Mouse (Mus musculus) stomach, embryonic 14.5 days (tissue): ENCODE results near the gene Dnajc8. TPM values are rescaled to one million over a fixed set of nuclear protein-coding genes. Genes with fewer than 3 reads are reported as not detected.

Experiments
- ATAC-seq: fragments of 200-750 bp; cut with Nextera tagmentation; 2 replicates; pipeline ENCODE4 v1.8.0; 2017; ENCODE audit warnings: low read depth, moderate TSS enrichment; ENCODE audit not compliant: insufficient number of reproducible peaks, insufficient read depth, low FRiP score
- H3K27ac ChIP-seq: fragments of 300-500 bp; sonication (generic); 2 replicates; pipeline ENCODE4 v1.5.1; 2014; ENCODE audit warnings: mild to moderate bottlenecking, low read length, moderate library complexity, mixed read lengths
- H3K27me3 ChIP-seq: fragments of 300-500 bp; sonication (generic); 2 replicates; pipeline ENCODE4 v1.6.1; 2014; ENCODE audit warnings: low read length, control low read depth, mixed read lengths; ENCODE audit not compliant: control insufficient read depth, insufficient read depth
- H3K36me3 ChIP-seq: fragments of 300-500 bp; sonication (generic); 2 replicates; pipeline ENCODE4 v1.6.1; 2014; ENCODE audit warnings: mild to moderate bottlenecking, control low read depth, low read length, moderate library complexity, mixed read lengths; ENCODE audit not compliant: control insufficient read depth, insufficient read depth
- H3K4me1 ChIP-seq: fragments of 300-500 bp; sonication (generic); 2 replicates; pipeline ENCODE4 v1.6.1; 2014; ENCODE audit warnings: low read length, control low read depth, mixed read lengths; ENCODE audit not compliant: control insufficient read depth, insufficient read depth
- H3K4me2 ChIP-seq: fragments of 300-500 bp; sonication (generic); replicated peaks from 2 replicates; pipeline ENCODE4 v1.6.1; 2014; ENCODE audit warnings: low read depth, low read length, control low read depth
- H3K4me3 ChIP-seq: fragments of 300-500 bp; sonication (generic); 2 replicates; pipeline ENCODE4 v1.5.1; 2014; ENCODE audit warnings: low read depth, low read length, control low read depth
- H3K9ac ChIP-seq: fragments of 300-500 bp; sonication (generic); replicated peaks from 2 replicates; pipeline ENCODE4 v1.6.1; 2014; ENCODE audit warnings: low read depth, mild to moderate bottlenecking, control low read depth, low read length, moderate library complexity, mixed read lengths
- H3K9me3 ChIP-seq: fragments of 300-500 bp; sonication (generic); 2 replicates; pipeline ENCODE4 v1.6.1; 2016; ENCODE audit warnings: low read depth, low read length, control low read depth; ENCODE audit not compliant: control insufficient read depth
- WGBS: fragments of 180-500 bp; shearing (Covaris S2); extraction: QIAGEN DNeasy Blood & Tissue Kit; methylation state at CpG from one replicate; pipeline ENCODE4 v1.1.7; 2014; 5-methylcytosine and 5-hydroxymethylcytosine counted together
- polyA plus RNA-seq: library from polyadenylated mRNA; unstranded; fragments of >200 nt; fragmentation: Nextera tagmentation; extraction: Ambion mirVana; gene quantifications from 2 replicates; pipeline ENCODE4 v1.2.1, GENCODE M21; 2014

Dnajc8 gene
- polyA plus RNA-seq, 1 experiment from 2014 or later = 163 TPM

- no peak for ATAC-seq
- no peak overlapping the region for H3K9ac ChIP-seq
- 54% methylated on average over 9 of the region's 9 CpGs for WGBS
- no peaks in the 10 kb centered on the region for H3K9me3 ChIP-seq
- H3K27me3 ChIP-seq = no peaks in the 10 kb centered on the region
- H3K36me3 ChIP-seq = no peaks in the 10 kb centered on the region
- no peak overlapping the region for H3K27ac ChIP-seq
- 0 out of 2 replicates have a peak, but pooled peaks cover 6% of the 10 kb centered on the region for H3K4me1 ChIP-seq
- H3K4me2 ChIP-seq = no peak overlapping the region
- no peak overlapping the region for H3K4me3 ChIP-seq
Measured at GRCm38 (mm10) chr4:132567361-132567779, 32.0 kb downstream of the Dnajc8 start.

DNA sequence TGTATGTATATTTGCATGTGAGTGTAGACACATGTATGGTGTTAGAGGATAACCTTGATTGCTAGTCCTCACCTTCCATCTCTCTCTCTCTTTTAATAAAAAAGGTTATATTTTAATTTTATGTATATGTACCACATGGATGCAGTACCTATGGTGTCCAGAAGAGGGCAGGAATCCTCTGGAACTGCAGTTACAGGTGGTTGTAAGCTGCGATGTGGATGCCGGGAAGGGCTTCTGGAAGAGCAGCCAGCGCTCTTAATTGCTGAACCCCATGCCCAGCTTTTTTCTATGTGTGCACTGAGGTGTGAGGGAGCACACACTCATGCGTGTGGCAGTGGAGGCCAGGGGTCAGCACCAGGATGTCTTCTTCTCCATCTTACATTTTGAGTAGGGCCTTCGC is 33.8 kb downstream of the Dnajc8 start:
- WGBS = 90% methylated on average over 5 of the region's 5 CpGs
- no peaks in the 10 kb centered on the region for H3K36me3 ChIP-seq
- peaks cover 9% of the 10 kb centered on the region; the same call in 1 of the 2 replicates for H3K4me1 ChIP-seq
- no peak for ATAC-seq
- H3K27ac ChIP-seq = no peak overlapping the region
- no peaks in the 10 kb centered on the region for H3K27me3 ChIP-seq
- H3K9ac ChIP-seq = no peak overlapping the region
- no peak overlapping the region for H3K4me3 ChIP-seq
- no peak overlapping the region for H3K4me2 ChIP-seq
- no peaks in the 10 kb centered on the region for H3K9me3 ChIP-seq

GRCm38 (mm10) chr4:132571190-132571589 is 35.8 kb downstream of the Dnajc8 start:
- no peaks in the 10 kb centered on the region for H3K9me3 ChIP-seq
- no peak overlapping the region for H3K4me2 ChIP-seq
- ATAC-seq = no peak
- H3K27ac ChIP-seq = peak overlapping the region; percentile 58; the same call in 1 of the 2 replicates
- no peak overlapping the region for H3K4me3 ChIP-seq
- no peak overlapping the region for H3K9ac ChIP-seq
- 53% methylated on average over 9 of the region's 9 CpGs for WGBS
- H3K27me3 ChIP-seq = no peaks in the 10 kb centered on the region
- peaks cover 5% of the 10 kb centered on the region; the same call in 1 of the 2 replicates for H3K4me1 ChIP-seq
- no peaks in the 10 kb centered on the region for H3K36me3 ChIP-seq

DNA sequence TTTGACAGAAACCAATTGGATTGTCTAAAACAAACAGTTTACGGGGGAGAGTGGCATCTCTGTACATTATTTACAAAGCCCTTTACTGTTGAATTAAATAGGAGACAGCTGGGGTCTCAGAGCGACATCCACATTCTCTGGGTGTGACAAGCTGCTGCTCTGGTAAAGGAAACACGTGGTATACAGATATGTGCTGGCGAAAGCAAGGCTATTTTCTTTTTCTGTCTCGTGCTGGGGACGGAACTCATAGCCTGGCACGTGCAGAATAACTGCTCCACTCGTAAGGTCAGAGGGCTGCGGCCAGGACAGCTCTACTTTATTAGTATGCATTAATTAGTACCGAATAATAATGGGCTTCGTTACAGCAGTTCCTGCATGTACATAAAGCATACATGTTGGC is 38.0 kb downstream of the Dnajc8 start:
- peak overlapping the region; percentile 27; the same call in 1 of the 2 replicates for H3K27ac ChIP-seq
- no peak overlapping the region for H3K4me2 ChIP-seq

GRCm38 (mm10) chr4:132574809-132575347 is 39.5 kb downstream of the Dnajc8 start:
- no peak overlapping the region for H3K27ac ChIP-seq
- no peak for ATAC-seq
- 95% methylated on average over 1 of the region's 1 CpGs for WGBS

More for the DNA sequence above, 38.0 kb downstream of the Dnajc8 start:
- Histone ChIP-seq H3K9ac (no peak overlapping the region), H3K4me3 (no peak overlapping the region), H3K4me1 (peaks cover 5% of the 10 kb centered on the region; the same call in 1 of the 2 replicates), H3K36me3 (no peaks in the 10 kb centered on the region), H3K27me3 (no peaks in the 10 kb centered on the region), H3K9me3 (no peaks in the 10 kb centered on the region)
- WGBS = 47% methylated on average over 11 of the region's 11 CpGs
- ATAC-seq = no peak

GRCm38 (mm10) chr4:132583781-132584180 is 48.4 kb downstream of the Dnajc8 start:
- H3K27me3 ChIP-seq = no peaks in the 10 kb centered on the region
- H3K4me1 ChIP-seq = no peaks in the 10 kb centered on the region
- no peak overlapping the region for H3K4me3 ChIP-seq
- H3K9ac ChIP-seq = no peak overlapping the region
- H3K9me3 ChIP-seq = no peaks in the 10 kb centered on the region
- H3K27ac ChIP-seq = no peak overlapping the region
- WGBS = 58% methylated on average over 3 of the region's 3 CpGs
- H3K4me2 ChIP-seq = no peak overlapping the region
- ATAC-seq = no peak
- H3K36me3 ChIP-seq = no peaks in the 10 kb centered on the region

More at GRCm38 (mm10) chr4:132574809-132575347, 39.5 kb downstream of the Dnajc8 start:
- peaks cover 5% of the 10 kb centered on the region; the same call in 1 of the 2 replicates for H3K4me1 ChIP-seq
- H3K4me3 ChIP-seq = no peak overlapping the region
- H3K9me3 ChIP-seq = no peaks in the 10 kb centered on the region
- no peaks in the 10 kb centered on the region for H3K36me3 ChIP-seq
- H3K9ac ChIP-seq = no peak overlapping the region
- H3K4me2 ChIP-seq = no peak overlapping the region
- no peaks in the 10 kb centered on the region for H3K27me3 ChIP-seq

GRCm38 (mm10) chr4:132584975-132585374 is 49.6 kb downstream of the Dnajc8 start:
- no peak overlapping the region for H3K4me3 ChIP-seq
- H3K9me3 ChIP-seq = no peaks in the 10 kb centered on the region
- no peaks in the 10 kb centered on the region for H3K36me3 ChIP-seq
- no peaks in the 10 kb centered on the region for H3K4me1 ChIP-seq
- no peak overlapping the region for H3K27ac ChIP-seq
- no peak overlapping the region for H3K9ac ChIP-seq
- no peak for ATAC-seq
- 67% methylated on average over 2 of the region's 2 CpGs for WGBS
- no peak overlapping the region for H3K4me2 ChIP-seq
- no peaks in the 10 kb centered on the region for H3K27me3 ChIP-seq

GRCm38 (mm10) chr4:132586282-132586681 is 50.9 kb downstream of the Dnajc8 start:
- no peak for ATAC-seq
- Histone ChIP-seq H3K27me3 (no peaks in the 10 kb centered on the region), H3K9me3 (no peaks in the 10 kb centered on the region), H3K4me2 (no peak overlapping the region), H3K27ac (no peak overlapping the region), H3K36me3 (no peaks in the 10 kb centered on the region), H3K9ac (no peak overlapping the region), H3K4me3 (no peak overlapping the region), H3K4me1 (no peaks in the 10 kb centered on the region)
- 93% methylated on average over 4 of the region's 4 CpGs for WGBS

DNA sequence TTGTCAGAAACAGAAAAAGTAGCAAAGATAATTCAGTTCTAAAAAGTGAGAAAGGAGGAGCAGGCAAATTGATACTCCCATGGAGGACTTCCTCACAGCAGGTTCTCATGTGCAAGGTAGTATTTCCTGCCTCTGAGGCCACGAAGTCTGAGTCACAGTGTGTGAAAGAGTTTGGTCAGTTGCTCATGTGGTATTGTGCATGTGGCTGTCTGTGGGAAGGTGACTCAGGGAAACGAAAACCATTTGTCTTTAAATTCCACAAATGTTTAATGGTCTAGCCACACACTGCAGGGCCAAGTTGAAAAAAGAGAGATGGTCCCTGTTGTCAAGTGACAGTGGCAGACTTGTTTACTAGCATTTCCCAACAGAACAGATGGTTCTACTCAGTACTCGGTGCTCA is 53.2 kb downstream of the Dnajc8 start:
- H3K36me3 ChIP-seq = no peaks in the 10 kb centered on the region
- H3K4me3 ChIP-seq = no peak overlapping the region
- 75% methylated on average over 3 of the region's 3 CpGs for WGBS
- no peak overlapping the region for H3K27ac ChIP-seq
- H3K4me2 ChIP-seq = no peak overlapping the region
- H3K27me3 ChIP-seq = no peaks in the 10 kb centered on the region
- no peak overlapping the region for H3K9ac ChIP-seq
- no peaks in the 10 kb centered on the region for H3K9me3 ChIP-seq
- no peaks in the 10 kb centered on the region for H3K4me1 ChIP-seq
- ATAC-seq = no peak
